Mouse (Mus musculus): Measurements from ENCODE around the gene Loxl4. TPM values are rescaled to one million over a fixed set of nuclear protein-coding genes. Genes with fewer than 3 reads are reported as not detected.

Gene Loxl4
- total RNA-seq (2012; rRNA removed) (0.04 TPM in 1 of 2 replicates, not detected in the other), total RNA-seq (2014; rRNA removed) (not detected in 2 replicates), polyA plus RNA-seq (2012; ENCODE audit: insufficient read length, low read depth) (0.10 and 0.19 TPM in 2 replicates)

DNA sequence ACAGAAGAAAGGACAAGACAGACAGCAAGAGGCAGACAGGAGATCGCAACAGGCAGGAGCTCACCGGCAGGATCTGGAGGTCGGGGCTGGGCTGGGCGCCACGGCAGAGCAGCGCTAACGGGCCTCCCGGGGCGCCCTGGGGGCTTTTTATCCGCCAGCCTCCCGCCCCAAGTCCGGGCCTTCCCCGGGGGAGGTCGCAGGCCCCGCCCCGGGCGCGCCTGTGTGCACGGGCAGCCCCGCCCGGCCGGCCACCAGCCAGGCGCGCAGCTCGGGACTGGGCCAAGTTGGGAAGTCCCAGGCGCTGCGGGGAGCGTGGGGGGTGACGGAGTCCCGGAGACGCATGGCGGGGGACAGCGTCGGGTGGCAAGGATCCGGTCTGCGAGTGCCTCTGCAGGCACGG lies at the start of gene Loxl4:
Gene Loxl4 (minus strand): TSS at position 160 of the 400 bp plus-strand sequence.
- H3K27me3 ChIP-seq (replicated peaks), result peaks cover 84% of the 10 kb centered on the region
- peak within 1 kb of the TSS in 2 of 3 experiments; percentile 33 for H3K4me3 ChIP-seq (replicated peaks in 1 of 3; ENCODE audit: low read depth in 2 of 3, low read length in 2 of 3, poor library complexity in 1 of 3)
- in situ Hi-C loops (cut with MboI; ENCODE audit: low pct_ligation_motif_present, low pct_unique_long_range_greater_than_20kb, low sequenced_read_pairs) (no loop called here), dilution Hi-C loops (cut with MboI; ENCODE audit: extremely low pct_ligation_motif_present, extremely low pct_unique_long_range_greater_than_20kb, low sequenced_read_pairs) (no loop called here)
- no peaks in the 10 kb centered on the region for H3K79me2 ChIP-seq (replicated peaks; ENCODE audit: control insufficient read depth, extremely low read depth, insufficient read depth, poor library complexity, severe bottlenecking)
- no peak for TF ChIP-seq PAX5 (IDR thresholded peaks at IDR 0.05; ENCODE audit: low read length)
- TF ChIP-seq KAT2A (IDR thresholded peaks at IDR 0.05; ENCODE audit: insufficient replicate concordance, low read length), result no peak
- 0 out of 2 replicates have a peak, but pooled peaks have one; percentile 15 for TF ChIP-seq MAZ (IDR thresholded peaks at IDR 0.05; ENCODE audit: low read depth, low read length)
- TF ChIP-seq BHLHE40 (IDR thresholded peaks at IDR 0.05; ENCODE audit: low read depth, low read length), result peak; percentile 69
- no peak within 1 kb of the TSS for H3K9ac ChIP-seq (ENCODE audit: insufficient read depth, low read depth)
- H3K4me1 ChIP-seq (ENCODE audit: control insufficient read depth in 1 of 2, insufficient read depth in 2 of 2), result peaks cover 0 to 22% of the 10 kb centered on the region in 2 experiments; a peak in 2 of 4 replicates
- H3K27ac ChIP-seq (ENCODE audit: insufficient read depth, low read depth), result no peak within 1 kb of the TSS
- H3K36me3 ChIP-seq (replicated peaks in 1 of 2; ENCODE audit: control insufficient read depth in 1 of 2, insufficient read depth in 1 of 2, low read length in 1 of 2), result no peaks in the 10 kb centered on the region
- H3K4me2 ChIP-seq (ENCODE audit: insufficient read depth, low read depth, poor library complexity, severe bottlenecking), result peak within 1 kb of the TSS; percentile 83
- H3K9me3 ChIP-seq (replicated peaks; ENCODE audit: low read length), result peaks cover 2% of the 10 kb centered on the region
- DNase-seq (ENCODE audit: extremely low read depth), result peak; percentile 18

DNA sequence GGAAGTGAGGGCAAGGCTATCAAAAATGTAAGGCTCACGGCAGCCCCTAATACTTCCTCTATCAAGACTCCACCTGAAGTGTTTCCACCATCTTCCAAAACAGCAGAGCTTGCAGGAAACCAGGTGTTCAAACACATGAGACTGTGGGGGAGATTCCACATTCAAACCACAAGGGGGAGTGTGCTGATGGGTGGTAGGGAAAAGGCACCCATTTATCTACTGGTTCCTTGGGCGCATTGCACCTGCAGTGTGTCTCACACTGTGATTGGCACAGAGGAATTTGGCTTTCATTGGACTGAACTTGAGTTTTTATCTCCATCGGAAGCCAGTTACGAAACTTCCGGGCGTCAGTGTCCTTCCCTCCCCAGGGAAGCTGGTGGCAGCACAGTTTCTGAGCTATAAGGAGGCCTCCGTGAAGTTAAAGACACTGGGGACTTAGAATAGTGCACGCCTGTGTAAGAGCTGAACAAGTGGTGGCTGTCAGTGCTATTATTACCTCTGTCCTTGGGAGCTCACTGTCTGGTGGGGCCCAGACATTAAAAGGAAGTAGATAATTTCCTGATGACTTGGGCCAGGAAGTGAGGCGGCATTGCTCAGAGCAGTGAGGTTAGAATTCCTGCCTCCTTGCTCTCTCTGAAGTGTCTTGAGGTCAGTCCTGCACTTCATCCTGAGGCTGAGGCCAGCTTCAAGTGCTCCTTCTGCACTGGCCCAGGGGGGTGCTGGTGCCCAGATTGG lies 49.0 kb upstream of the Loxl4 start:
- TF ChIP-seq RAD21 (IDR thresholded peaks at IDR 0.05; ENCODE audit: low read depth, low read length) (peak; percentile 37), CHD1 (IDR thresholded peaks at IDR 0.05; ENCODE audit: low read depth, low read length) (no peak), MAFK (IDR thresholded peaks at IDR 0.05; ENCODE audit: insufficient replicate concordance, low read length) (no peak), MYC (IDR thresholded peaks at IDR 0.05; ENCODE audit: low read depth, low read length) (no peak), PAX5 (IDR thresholded peaks at IDR 0.05; ENCODE audit: low read length) (no peak), CTCF (conservative IDR thresholded peaks at IDR 0.05 in 1 of 2, IDR thresholded peaks at IDR 0.05 in 1 of 2; ENCODE audit: low read depth in 2 of 2, low read length in 2 of 2) (peak in 1 of 2 experiments; percentile 62; a peak in 3 of 4 replicates), SMC3 (IDR thresholded peaks at IDR 0.05; ENCODE audit: low read depth, low read length) (peak; percentile 59)
- peak; percentile 17 for DNase-seq (ENCODE audit: extremely low read depth)
- H3K4me3 ChIP-seq (replicated peaks in 1 of 3; ENCODE audit: low read depth in 2 of 3, low read length in 2 of 3, poor library complexity in 1 of 3), result no peak overlapping the region

DNA sequence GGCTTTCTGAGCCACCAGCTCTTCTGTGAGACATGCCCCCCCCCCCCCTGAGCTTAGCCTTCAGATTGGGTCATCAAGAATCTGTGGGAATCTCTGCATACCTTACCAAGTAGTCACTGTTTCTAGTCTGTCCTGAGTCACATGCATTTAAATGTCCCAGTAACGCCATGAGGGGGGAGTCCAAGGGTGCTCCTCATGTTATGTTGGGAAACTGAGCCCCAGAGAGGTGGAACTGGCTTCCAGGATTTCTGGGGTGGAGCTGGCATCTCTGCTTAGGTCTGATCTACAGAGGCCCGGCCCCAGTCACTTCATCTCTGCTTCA lies 47.6 kb upstream of the Loxl4 start:
- Histone ChIP-seq H3K9me3 (replicated peaks; ENCODE audit: low read length) (peaks cover 3% of the 10 kb centered on the region), H3K27me3 (replicated peaks) (peaks cover 67% of the 10 kb centered on the region), H3K79me2 (replicated peaks; ENCODE audit: control insufficient read depth, extremely low read depth, insufficient read depth, poor library complexity, severe bottlenecking) (no peaks in the 10 kb centered on the region), H3K4me1 (ENCODE audit: control insufficient read depth in 1 of 2, insufficient read depth in 2 of 2) (0 out of 4 replicates have a peak, but pooled peaks cover 0 to 3% of the 10 kb centered on the region in 2 experiments), H3K4me2 (ENCODE audit: insufficient read depth, low read depth, poor library complexity, severe bottlenecking) (no peak overlapping the region), H3K27ac (ENCODE audit: insufficient read depth, low read depth) (no peak overlapping the region), H3K36me3 (replicated peaks in 1 of 2; ENCODE audit: control insufficient read depth in 1 of 2, insufficient read depth in 1 of 2, low read length in 1 of 2) (no peaks in the 10 kb centered on the region), H3K9ac (ENCODE audit: insufficient read depth, low read depth) (no peak overlapping the region), H3K4me3 (replicated peaks in 1 of 3; ENCODE audit: low read depth in 2 of 3, low read length in 2 of 3, poor library complexity in 1 of 3) (no peak overlapping the region)
- in situ Hi-C loops (cut with MboI; ENCODE audit: low pct_ligation_motif_present, low pct_unique_long_range_greater_than_20kb, low sequenced_read_pairs) (no loop called here), dilution Hi-C loops (cut with MboI; ENCODE audit: extremely low pct_ligation_motif_present, extremely low pct_unique_long_range_greater_than_20kb, low sequenced_read_pairs) (no loop called here)
- TF ChIP-seq ZKSCAN1 (IDR thresholded peaks at IDR 0.05; ENCODE audit: borderline replicate concordance, low read depth, low read length) (no peak), MAFK (IDR thresholded peaks at IDR 0.05; ENCODE audit: insufficient replicate concordance, low read length) (no peak), KAT2A (IDR thresholded peaks at IDR 0.05; ENCODE audit: insufficient replicate concordance, low read length) (no peak), POLR2A (IDR thresholded peaks at IDR 0.05; ENCODE audit: low read depth, low read length) (no peak), SMC3 (IDR thresholded peaks at IDR 0.05; ENCODE audit: low read depth, low read length) (no peak), MXI1 (IDR thresholded peaks at IDR 0.05; ENCODE audit: low read depth, low read length) (no peak), TBP (conservative IDR thresholded peaks at IDR 0.05; ENCODE audit: low read depth, low read length) (no peak), TCF12 (IDR thresholded peaks at IDR 0.05; ENCODE audit: low read depth, low read length) (no peak), ZC3H11A (IDR thresholded peaks at IDR 0.05; ENCODE audit: low read depth, low read length) (no peak), IRF4 (IDR thresholded peaks at IDR 0.05; ENCODE audit: low read depth, low read length) (no peak), HCFC1 (IDR thresholded peaks at IDR 0.05; ENCODE audit: low read depth, low read length) (no peak), JUN (IDR thresholded peaks at IDR 0.05; ENCODE audit: insufficient read depth, low read depth, low read length) (no peak), NRF1 (IDR thresholded peaks at IDR 0.05; ENCODE audit: low read depth, low read length) (no peak), POLR2AphosphoS2 (IDR thresholded peaks at IDR 0.05; ENCODE audit: low read depth, low read length) (no peak), MYC (IDR thresholded peaks at IDR 0.05; ENCODE audit: low read depth, low read length) (no peak), BHLHE40 (IDR thresholded peaks at IDR 0.05; ENCODE audit: low read depth, low read length) (no peak), RAD21 (IDR thresholded peaks at IDR 0.05; ENCODE audit: low read depth, low read length) (no peak), CTCF (conservative IDR thresholded peaks at IDR 0.05 in 1 of 2, IDR thresholded peaks at IDR 0.05 in 1 of 2; ENCODE audit: low read depth in 2 of 2, low read length in 2 of 2) (no peak)
- no peak for DNase-seq (ENCODE audit: extremely low read depth)

More for the DNA sequence above, 49.0 kb upstream of the Loxl4 start:
- Histone ChIP-seq H3K79me2 (replicated peaks; ENCODE audit: control insufficient read depth, extremely low read depth, insufficient read depth, poor library complexity, severe bottlenecking) (no peaks in the 10 kb centered on the region), H3K9me3 (replicated peaks; ENCODE audit: low read length) (peaks cover 3% of the 10 kb centered on the region), H3K36me3 (replicated peaks in 1 of 2; ENCODE audit: control insufficient read depth in 1 of 2, insufficient read depth in 1 of 2, low read length in 1 of 2) (no peaks in the 10 kb centered on the region), H3K4me2 (ENCODE audit: insufficient read depth, low read depth, poor library complexity, severe bottlenecking) (no peak overlapping the region), H3K27ac (ENCODE audit: insufficient read depth, low read depth) (no peak overlapping the region), H3K9ac (ENCODE audit: insufficient read depth, low read depth) (no peak overlapping the region), H3K27me3 (replicated peaks) (peaks cover 57% of the 10 kb centered on the region), H3K4me1 (ENCODE audit: control insufficient read depth in 1 of 2, insufficient read depth in 2 of 2) (0 out of 4 replicates have a peak, but pooled peaks cover 0 to 3% of the 10 kb centered on the region in 2 experiments)
- dilution Hi-C loops (cut with MboI; ENCODE audit: extremely low pct_ligation_motif_present, extremely low pct_unique_long_range_greater_than_20kb, low sequenced_read_pairs), result no loop called here
- in situ Hi-C loops (cut with MboI; ENCODE audit: low pct_ligation_motif_present, low pct_unique_long_range_greater_than_20kb, low sequenced_read_pairs), result no loop called here
